Mouse (Mus musculus): ENCODE measurements around the gene Srd5a3.

The Srd5a3 gene

DNA sequence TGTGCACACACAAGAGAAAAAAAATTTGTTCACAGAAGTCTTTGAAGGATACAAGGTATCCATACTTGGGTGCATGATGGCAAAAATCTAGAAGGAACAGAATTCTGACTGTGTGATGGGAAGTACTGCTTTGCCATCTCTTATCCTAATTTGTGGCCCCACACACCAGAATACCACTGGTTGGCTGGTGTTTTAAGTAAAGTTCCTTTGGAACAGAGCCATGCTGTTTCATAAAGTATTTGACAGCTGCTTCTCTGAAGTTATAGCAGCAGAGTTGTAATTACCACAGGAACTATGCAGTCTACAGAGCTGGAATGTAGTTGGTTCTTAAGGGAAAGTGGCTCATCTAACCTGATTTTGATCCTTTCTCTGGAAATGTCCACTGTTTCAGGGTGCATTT lies 53.0 kb downstream of the Srd5a3 start:
- no peak for DNase-seq (ENCODE audit: low read depth, low spot score)

DNA sequence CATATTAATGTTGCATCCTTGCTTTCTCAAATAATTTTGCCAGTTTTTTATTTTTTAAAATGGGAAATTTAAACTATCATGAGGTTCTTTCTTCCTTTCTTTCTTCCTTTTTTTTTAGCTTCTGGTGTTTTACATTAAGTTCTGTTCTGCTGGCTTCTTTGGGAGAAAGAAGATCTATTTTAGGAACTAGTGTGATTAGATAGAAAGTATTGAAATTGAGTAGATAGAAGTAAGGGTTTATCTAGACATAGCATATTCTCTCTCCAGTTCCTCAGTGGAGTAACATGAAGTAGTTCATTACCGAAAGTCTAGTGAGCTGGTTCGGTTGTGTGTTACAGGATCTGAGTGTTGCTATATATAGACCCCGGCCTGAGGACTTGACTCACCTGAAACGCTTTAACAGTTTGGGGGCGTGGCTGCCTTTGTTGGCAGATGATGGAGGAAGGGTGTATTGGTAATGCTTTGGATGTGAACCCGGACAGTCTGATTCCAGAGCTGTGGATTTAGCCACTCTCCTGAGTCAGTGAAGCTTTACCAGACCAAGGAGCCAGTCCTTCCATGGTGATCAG lies 54.4 kb downstream of the Srd5a3 start:
- DNase-seq (ENCODE audit: low read depth, low spot score): no peak

DNA sequence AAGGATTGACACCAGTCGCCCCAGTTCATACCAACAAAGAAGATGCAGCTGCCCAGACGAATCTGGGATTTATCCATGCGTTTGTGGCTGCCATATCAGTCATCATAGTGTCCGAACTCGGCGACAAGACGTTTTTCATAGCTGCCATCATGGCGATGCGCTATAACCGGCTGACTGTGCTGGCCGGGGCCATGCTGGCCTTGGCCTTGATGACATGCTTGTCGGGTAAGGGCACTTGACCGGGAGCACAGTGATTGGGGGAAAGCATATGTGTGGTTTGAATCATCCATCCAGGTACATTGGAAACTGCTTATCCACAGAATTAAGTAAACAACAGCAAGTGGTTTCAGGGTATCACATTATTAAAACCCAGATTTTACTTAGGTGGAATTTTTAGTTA lies 59.3 kb downstream of the Srd5a3 start:
- no peak for DNase-seq (ENCODE audit: low read depth, low spot score)

DNA sequence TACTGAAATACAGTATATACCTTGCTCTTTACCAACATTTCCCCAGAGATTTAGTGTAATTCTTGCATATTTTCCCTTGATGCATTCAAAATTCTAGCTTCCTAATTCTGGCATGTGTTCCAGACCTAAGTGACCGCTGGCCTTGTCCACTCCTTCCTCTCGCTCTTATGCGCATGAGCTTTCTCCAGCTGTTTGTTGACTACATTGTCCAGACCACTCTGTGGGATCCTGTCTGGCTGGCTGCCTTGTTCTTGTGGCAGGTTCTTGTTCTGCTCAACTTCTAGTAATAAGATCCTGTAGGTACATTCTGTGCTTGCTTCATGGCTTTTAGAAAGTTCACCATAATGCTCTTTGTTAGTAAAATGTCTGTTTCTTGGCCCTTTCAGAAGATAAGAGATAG lies 63.1 kb downstream of the Srd5a3 start:
- no peak for DNase-seq (ENCODE audit: low read depth, low spot score)

Measured in 3T3-L1 (cell line).